Mouse (Mus musculus) ovary, postnatal 10 days (tissue): ENCODE data around the gene Agbl3.

Experiments
- DNase-seq: peaks from one replicate; pipeline ENCODE4 v3.0.0; 2022; ENCODE audit warnings: low spot score

Agbl3 gene

DNA sequence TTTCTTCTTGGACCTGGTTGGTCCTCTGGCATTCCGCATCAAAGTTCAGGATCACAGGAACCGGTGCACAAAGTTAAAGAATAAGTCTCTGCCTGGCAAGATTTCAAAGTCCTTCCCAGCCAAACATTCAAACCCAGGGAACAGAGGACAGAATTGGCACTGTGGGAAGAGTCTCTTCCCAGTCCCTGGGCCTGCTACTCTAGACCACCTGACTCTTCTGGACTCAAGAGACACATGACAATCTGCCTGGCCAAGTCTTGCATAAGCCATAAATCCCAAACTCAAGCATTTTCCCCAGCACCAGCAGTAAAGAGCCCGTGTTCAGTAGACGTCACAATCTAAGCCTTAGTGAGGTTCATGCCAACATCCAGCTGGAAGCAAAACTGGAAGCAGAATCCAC lies 126.4 kb downstream of the Agbl3 start:
- no peak for DNase-seq

DNA sequence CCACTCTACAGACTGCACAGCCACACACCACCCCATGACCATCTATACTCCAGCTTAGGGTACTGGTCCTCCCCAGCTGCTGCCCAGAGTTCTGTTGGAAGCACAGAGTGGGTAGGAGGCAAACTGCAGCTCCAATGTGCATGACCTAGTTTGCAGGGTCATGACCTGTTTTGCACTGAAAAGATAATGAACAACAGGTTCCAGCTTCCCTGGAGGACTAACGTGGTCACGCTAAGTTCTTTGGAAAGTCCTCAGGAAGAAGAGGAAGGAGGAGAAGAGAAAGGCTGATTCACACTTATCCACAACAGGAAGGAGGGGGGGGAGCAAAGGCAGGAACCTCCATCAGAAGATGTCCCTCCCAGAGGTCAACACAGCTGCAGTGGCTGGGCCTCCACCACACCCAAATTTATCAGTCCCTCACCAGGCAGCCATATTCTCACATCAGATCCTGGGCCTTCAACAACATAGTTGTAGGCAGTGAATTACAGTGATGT lies 126.9 kb downstream of the Agbl3 start:
- no peak for DNase-seq

DNA sequence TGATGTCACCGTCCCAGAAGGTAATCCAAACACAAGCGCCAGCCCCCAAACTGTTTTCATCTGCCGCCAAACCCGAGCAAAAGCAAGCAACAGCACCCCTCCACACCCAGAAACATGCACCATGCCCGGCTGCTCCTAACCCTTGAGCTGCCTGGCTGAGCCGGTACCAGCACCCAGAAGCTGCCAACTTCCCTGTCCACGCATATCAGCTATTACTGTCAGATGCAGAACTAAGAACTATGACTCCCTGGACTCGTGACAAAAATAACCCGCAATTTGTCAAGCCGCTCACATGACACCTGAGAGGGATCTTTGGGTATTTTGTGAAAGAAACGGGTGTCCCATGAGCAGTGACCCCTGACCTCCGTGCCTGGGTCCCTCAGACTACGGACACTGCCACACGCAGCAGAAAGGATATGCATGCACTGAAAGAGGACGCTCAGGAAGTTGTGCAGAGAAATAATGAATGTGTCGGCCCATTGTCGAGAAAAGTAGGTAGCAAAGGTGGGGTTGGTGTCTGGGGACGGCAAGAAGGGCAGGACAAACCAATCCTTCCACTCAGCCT lies 127.5 kb downstream of the Agbl3 start:
- DNase-seq = no peak
